ENCODE assay signal across 1 mouse cellular context in the genomic region with DNA sequence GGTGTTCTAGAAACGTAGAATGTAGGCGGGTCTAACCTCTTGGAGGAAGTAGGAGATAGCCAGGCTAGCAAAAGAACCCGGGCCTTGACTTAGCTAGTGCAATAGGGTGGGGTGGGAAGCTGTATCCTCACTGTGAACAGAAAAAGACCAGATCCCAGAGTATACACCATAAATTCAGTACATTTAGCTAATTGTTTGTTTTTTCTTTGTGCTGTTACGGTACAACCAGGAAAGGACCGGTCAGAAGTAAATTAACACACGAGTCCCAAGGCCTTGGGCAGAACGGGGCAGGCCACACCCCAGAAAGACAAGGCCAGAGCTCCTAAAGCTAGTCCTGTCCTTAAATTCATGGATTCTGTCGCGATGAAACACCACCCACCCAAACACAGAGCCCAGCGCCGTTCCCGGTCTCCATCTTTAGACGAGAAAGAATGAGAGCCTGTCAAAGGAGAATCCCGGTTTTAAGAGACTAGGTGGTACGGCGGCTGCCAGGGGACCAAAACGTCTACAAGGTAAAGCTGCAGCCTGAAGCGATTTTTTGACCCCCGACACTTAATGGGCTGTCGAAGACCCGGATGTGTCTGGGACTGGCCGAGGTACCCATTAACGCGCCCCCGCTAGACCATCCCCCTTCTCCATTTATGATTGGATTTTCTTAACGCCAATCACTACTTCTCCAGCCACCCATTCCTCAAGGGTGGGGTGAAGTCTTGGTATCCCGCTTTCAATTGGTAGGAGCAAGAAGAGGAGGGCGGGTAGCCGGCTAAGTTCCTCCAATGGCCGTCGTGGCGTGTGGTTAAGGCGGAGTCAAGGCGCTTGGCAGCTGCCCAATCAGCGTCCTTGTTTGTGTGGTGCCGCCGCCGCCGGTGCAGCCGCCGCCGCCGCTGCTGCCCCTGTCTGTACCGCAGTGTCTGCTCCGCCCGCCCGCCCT.
TF ChIP-seq lines count a peak whose summit lies in the region.

A gene (plus strand): TSS at position 834 of the 931 bp plus-strand sequence.

TF ChIP-seq in MEL, 35 proteins besides CTCF, POLR2A, EP300 and RAD21 (continued from another document):
- no peak for TF ChIP-seq RCOR1 (IDR thresholded peaks at IDR 0.05; ENCODE audit: low read depth, low read length)
- TF ChIP-seq KAT2A (conservative IDR thresholded peaks at IDR 0.05; ENCODE audit: low read depth, low read length) = peak; percentile 83
- 0 out of 2 replicates have a peak, but pooled peaks have one; percentile 31 for TF ChIP-seq USF1 (IDR thresholded peaks at IDR 0.05; ENCODE audit: low read depth, low read length)
- TF ChIP-seq NRF1 (IDR thresholded peaks at IDR 0.05; ENCODE audit: insufficient read depth, low read depth, low read length, poor library complexity, severe bottlenecking) = 0 out of 2 replicates have a peak, but pooled peaks have one; percentile 33
- no peak for TF ChIP-seq BHLHE40 (IDR thresholded peaks at IDR 0.05; ENCODE audit: borderline replicate concordance, low read depth, low read length)
- TF ChIP-seq ZKSCAN1 (IDR thresholded peaks at IDR 0.05; ENCODE audit: low read depth, low read length) = no peak
- peak; percentile 57; the same call in 1 of the 2 replicates for TF ChIP-seq MXI1 (IDR thresholded peaks at IDR 0.05; ENCODE audit: low read depth, low read length)
- TF ChIP-seq MAFK (IDR thresholded peaks at IDR 0.05; ENCODE audit: borderline replicate concordance, low read depth, low read length) = no peak
- TF ChIP-seq CHD1 (IDR thresholded peaks at IDR 0.05; ENCODE audit: low read depth, low read length) = no peak; the same call in 1 of the 2 replicates
- no peak for TF ChIP-seq MYB (IDR thresholded peaks at IDR 0.05; ENCODE audit: low read depth, low read length)
- TF ChIP-seq E2F4 (IDR thresholded peaks at IDR 0.05; ENCODE audit: borderline replicate concordance, low read depth, low read length) = peak; percentile 35; the same call in 1 of the 2 replicates
- TF ChIP-seq ZC3H11A (IDR thresholded peaks at IDR 0.05; ENCODE audit: low read depth, low read length) = no peak
- TF ChIP-seq CHD2 (IDR thresholded peaks at IDR 0.05; ENCODE audit: low read length) = peak; percentile 94
- TF ChIP-seq GATA1 (IDR thresholded peaks at IDR 0.05; ENCODE audit: low read depth, low read length) = no peak
- peak; percentile 74; the same call in 1 of the 2 replicates for TF ChIP-seq MYC (IDR thresholded peaks at IDR 0.05; ENCODE audit: low read depth, low read length)
- no peak for TF ChIP-seq ZNF384 (IDR thresholded peaks at IDR 0.05; ENCODE audit: low read depth, low read length)
